Mouse (Mus musculus) C2C12 (cell line): Measurements from ENCODE around the gene Zfp948. TPM values are rescaled to one million over a fixed set of nuclear protein-coding genes. Genes with fewer than 3 reads are reported as not detected.
A peak's percentile ranks its signal among the peaks of the same experiment; 100 is the strongest.

Experiments used
- H3K27me3 ChIP-seq: one replicate; pipeline ENCODE4 v1.6.1; 2011; ENCODE audit not compliant: control insufficient read depth, insufficient read depth, insufficient read length
- H3K36me3 ChIP-seq: one replicate; pipeline ENCODE4 v1.6.1; 2011; ENCODE audit not compliant: control insufficient read depth, insufficient read depth
- H3K4me3 ChIP-seq: one replicate; pipeline ENCODE4 v1.5.1; 2011; ENCODE audit warnings: mild to moderate bottlenecking, control low read depth; ENCODE audit not compliant: poor library complexity, insufficient read depth, severe bottlenecking
- H3K79me2 ChIP-seq: one replicate; pipeline ENCODE4 v1.6.1; 2011; ENCODE audit not compliant: control insufficient read depth, insufficient read depth
- H3K79me3 ChIP-seq: one replicate; pipeline ENCODE4 v1.6.1; 2011; ENCODE audit warnings: low read depth, control low read depth
- H3ac ChIP-seq: one replicate; pipeline ENCODE3; 2011; ENCODE audit warnings: low read depth; ENCODE audit not compliant: control insufficient read depth, insufficient read length
- CEBPB ChIP-seq: IDR thresholded peaks from one replicate; pipeline ENCODE4 v1.6.1; 2011; ENCODE audit warnings: low read depth, mild to moderate bottlenecking, control low read depth, moderate library complexity
- CTCF ChIP-seq: IDR thresholded peaks from one replicate; pipeline ENCODE4 v1.5.1; 2011; ENCODE audit not compliant: control insufficient read depth, insufficient read depth, insufficient read length
- FOSL1 ChIP-seq: IDR thresholded peaks from one replicate; pipeline ENCODE4 v1.8.0; 2011; ENCODE audit warnings: mild to moderate bottlenecking, low read length; ENCODE audit not compliant: poor library complexity, insufficient read depth, severe bottlenecking
- MAX ChIP-seq: IDR thresholded peaks from one replicate; pipeline ENCODE4 v1.6.1; 2011; ENCODE audit warnings: mild to moderate bottlenecking, control low read depth
- MYOD1 ChIP-seq: IDR thresholded peaks from one replicate; pipeline ENCODE4 v1.6.1; 2011; ENCODE audit warnings: low read depth; ENCODE audit not compliant: control insufficient read depth, insufficient read length
- MYOG ChIP-seq: IDR thresholded peaks from one replicate; pipeline ENCODE4 v1.6.1; 2011; ENCODE audit not compliant: control insufficient read depth, insufficient read length; ENCODE audit errors: extremely low read depth
- USF1 ChIP-seq: IDR thresholded peaks from one replicate; pipeline ENCODE4 v1.6.1; 2011; ENCODE audit warnings: low read depth, mild to moderate bottlenecking, control low read depth, moderate library complexity
- long read RNA-seq, 2 experiments: library from polyadenylated mRNA; unstranded; transcript quantifications; one replicate each; pipeline ENCODE4 v2.0.0; 2019 to 2020
- polyA plus RNA-seq: library from polyadenylated mRNA; unstranded; fragments of >200 nt; fragmentation: generic; extraction: Trizol; gene quantifications from one replicate; pipeline ENCODE4 v1.2.1, GENCODE M21; 2012; ENCODE audit warnings: missing spikeins

Gene Zfp948
- 2.3 TPM for polyA plus RNA-seq
- long read RNA-seq, experiment 1, partial matches to known transcripts, result 6 of 12 reads
- long read RNA-seq, experiment 1, other reads (novel, unspliced or antisense), result 2 of 12 reads
- long read RNA-seq, experiment 2, transcript Zfp948-201 (6 exons, 2,652 nt), result major isoform, 19 of 29 reads
- long read RNA-seq, experiment 2, partial matches to known transcripts, result 1 of 29 reads
- long read RNA-seq, experiment 2, other reads (novel, unspliced or antisense), result 9 of 29 reads

DNA sequence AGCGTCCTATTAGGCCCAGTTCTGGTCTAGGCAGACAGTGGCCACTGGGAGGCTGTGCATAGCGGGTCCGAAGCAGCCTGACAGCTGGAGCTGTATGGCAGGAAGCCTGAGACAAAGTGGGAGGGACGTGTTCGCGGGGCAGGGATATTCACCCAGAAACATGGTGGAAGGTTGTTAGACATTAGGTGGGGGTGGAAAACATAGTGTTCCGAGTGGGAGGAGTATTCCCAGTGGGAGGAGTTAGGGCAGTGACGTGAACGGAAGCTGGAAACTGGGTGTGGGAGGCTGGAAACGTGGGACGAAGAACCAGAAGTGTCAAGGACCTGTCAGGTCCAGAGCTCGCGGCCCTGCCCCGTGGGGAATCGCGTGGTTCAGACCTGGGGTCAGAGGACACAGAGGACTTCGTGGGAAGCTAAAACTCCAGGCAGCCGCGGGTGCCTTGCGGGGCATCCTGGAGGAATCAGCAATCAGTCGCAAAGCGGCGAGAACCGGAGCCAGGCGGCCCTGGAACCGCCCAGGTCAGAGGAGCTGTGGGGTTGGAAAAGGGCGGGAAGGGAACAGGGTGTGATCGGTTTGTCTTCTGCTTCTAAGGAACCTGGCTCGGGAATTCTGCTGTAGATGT lies at the start of gene Zfp948:
TSS of gene Zfp948 (plus strand) at position 281 of the 622 bp plus-strand sequence.
- TF ChIP-seq CEBPB (no peak), MYOD1 (peak; percentile 18), CTCF (no peak)
- Histone ChIP-seq H3K36me3 (peaks cover 48% of the 10 kb centered on the region), H3ac (peak within 1 kb of the TSS; percentile 60), H3K27me3 (no peaks in the 10 kb centered on the region), H3K79me2 (peaks cover 59% of the 10 kb centered on the region), H3K4me3 (peak within 1 kb of the TSS; percentile 45), H3K79me3 (peaks cover 31% of the 10 kb centered on the region)

DNA sequence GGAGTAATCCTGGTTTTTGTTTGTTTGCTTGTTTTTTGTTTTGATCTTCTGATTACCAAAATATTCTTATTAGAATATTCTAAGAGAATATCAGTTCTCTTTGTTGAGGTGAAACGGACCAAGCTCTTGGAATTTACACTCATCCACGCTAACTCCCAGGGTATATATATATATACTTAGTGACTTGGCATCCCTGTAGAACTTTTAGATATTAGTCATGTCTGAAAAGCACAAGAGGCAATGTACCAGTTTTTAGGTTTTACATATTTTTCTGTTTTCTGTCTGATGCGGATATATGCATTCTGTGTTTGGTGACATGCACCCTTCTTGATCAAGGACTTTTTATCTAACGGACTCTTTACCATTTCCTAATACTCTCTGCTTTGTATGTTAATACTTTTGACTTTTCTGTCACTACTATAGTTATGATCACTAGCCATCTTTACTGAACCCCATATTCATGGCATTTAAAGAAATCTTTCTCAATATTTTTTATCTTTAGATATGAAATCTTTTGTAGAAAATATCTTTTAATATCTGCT lies 49.6 kb upstream of the Zfp948 start:
- H3K36me3 ChIP-seq, result no peaks in the 10 kb centered on the region
- no peaks in the 10 kb centered on the region for H3K79me2 ChIP-seq
- no peaks in the 10 kb centered on the region for H3K79me3 ChIP-seq
- peak overlapping the region; percentile 15 for H3ac ChIP-seq
- no peak for TF ChIP-seq USF1
- TF ChIP-seq MYOD1, result no peak
- no peak for TF ChIP-seq MAX
- no peak for TF ChIP-seq CTCF
- TF ChIP-seq FOSL1, result no peak
- TF ChIP-seq MYOG, result no peak
- TF ChIP-seq CEBPB, result no peak
- no peak overlapping the region for H3K4me3 ChIP-seq
- no peaks in the 10 kb centered on the region for H3K27me3 ChIP-seq

- Histone ChIP-seq H3K79me3 (no peaks in the 10 kb centered on the region), H3K4me3 (no peak overlapping the region), H3K27me3 (no peaks in the 10 kb centered on the region), H3K36me3 (no peaks in the 10 kb centered on the region), H3ac (no peak overlapping the region), H3K79me2 (no peaks in the 10 kb centered on the region)
- no peak for TF ChIP-seq FOSL1
- no peak for TF ChIP-seq USF1
- TF ChIP-seq MYOG, result no peak
- no peak for TF ChIP-seq CEBPB
- TF ChIP-seq MYOD1, result no peak
- TF ChIP-seq CTCF, result no peak
- no peak for TF ChIP-seq MAX
These were observed 40.5 kb upstream of the Zfp948 start for GRCm38 (mm10) chr17:21526270-21526669.

GRCm38 (mm10) chr17:21530645-21531330 lies 36.0 kb upstream of the Zfp948 start:
- Histone ChIP-seq H3K36me3 (no peaks in the 10 kb centered on the region), H3K79me3 (no peaks in the 10 kb centered on the region), H3K4me3 (no peak overlapping the region), H3ac (no peak overlapping the region), H3K79me2 (peaks cover 2% of the 10 kb centered on the region), H3K27me3 (no peaks in the 10 kb centered on the region)
- TF ChIP-seq USF1 (no peak), MAX (no peak), MYOG (no peak), MYOD1 (no peak), FOSL1 (no peak), CTCF (no peak)

DNA sequence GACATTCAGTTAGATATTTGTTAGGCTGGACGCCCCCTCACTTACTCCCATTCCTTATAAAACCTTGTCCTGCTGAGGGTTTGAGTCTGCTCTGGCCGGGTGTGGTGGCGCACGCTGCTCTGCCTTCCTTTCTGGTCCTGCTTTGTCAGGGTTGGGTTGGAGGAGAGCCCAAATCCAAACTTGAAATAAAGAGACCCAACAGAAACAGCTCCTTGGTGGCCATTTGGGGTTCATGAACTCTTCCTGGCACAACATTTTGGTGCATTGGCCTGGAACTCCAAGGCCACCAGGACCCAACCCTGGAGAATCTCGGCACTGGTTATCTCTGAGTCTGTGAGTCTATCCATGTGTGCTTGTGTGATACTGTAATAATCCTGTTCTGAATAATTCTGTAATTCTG lies 35.2 kb upstream of the Zfp948 start:
- TF ChIP-seq MYOD1 (no peak), CTCF (no peak), MAX (no peak), USF1 (no peak), FOSL1 (no peak), MYOG (no peak), CEBPB (no peak)
- peaks cover 10% of the 10 kb centered on the region for H3K79me2 ChIP-seq
- no peaks in the 10 kb centered on the region for H3K36me3 ChIP-seq
- no peaks in the 10 kb centered on the region for H3K27me3 ChIP-seq
- H3ac ChIP-seq, result no peak overlapping the region
- H3K79me3 ChIP-seq, result no peaks in the 10 kb centered on the region
- H3K4me3 ChIP-seq, result no peak overlapping the region
